Mouse (Mus musculus) liver, embryonic 15.5 days (tissue): ENCODE measurements around the gene Tut1. TPM values are rescaled to one million over a fixed set of nuclear protein-coding genes. Genes with fewer than 3 reads are reported as not detected.

Experiments
- ATAC-seq: fragments of 200-750 bp; cut with Nextera tagmentation; 2 replicates; pipeline ENCODE4 v1.8.0; 2017; ENCODE audit warnings: moderate number of reproducible peaks, mild to moderate bottlenecking, moderate library complexity; ENCODE audit not compliant: insufficient read depth
- H3K27ac ChIP-seq: fragments of 300-500 bp; sonication (generic); replicated peaks from 2 replicates; pipeline ENCODE4 v1.5.1; 2015; ENCODE audit warnings: mild to moderate bottlenecking, inconsistent platforms
- H3K27me3 ChIP-seq: fragments of 300-500 bp; sonication (generic); 2 replicates; pipeline ENCODE4 v1.6.1; 2015; ENCODE audit warnings: mild to moderate bottlenecking, inconsistent platforms
- H3K36me3 ChIP-seq: fragments of 300-500 bp; sonication (generic); replicated peaks from 2 replicates; pipeline ENCODE4 v1.6.1; 2015; ENCODE audit warnings: moderate library complexity, mild to moderate bottlenecking, inconsistent platforms
- H3K4me1 ChIP-seq: fragments of 300-500 bp; sonication (generic); replicated peaks from 2 replicates; pipeline ENCODE4 v1.6.1; 2015; ENCODE audit warnings: inconsistent platforms
- H3K4me2 ChIP-seq: fragments of 300-500 bp; sonication (generic); 2 replicates; pipeline ENCODE4 v1.6.1; 2015; ENCODE audit warnings: moderate library complexity, mild to moderate bottlenecking, inconsistent platforms
- H3K4me3 ChIP-seq: fragments of 300-500 bp; sonication (generic); replicated peaks from 2 replicates; pipeline ENCODE4 v1.5.1; 2015; ENCODE audit warnings: mild to moderate bottlenecking, inconsistent platforms
- H3K9ac ChIP-seq: fragments of 300-500 bp; sonication (generic); 2 replicates; pipeline ENCODE4 v1.6.1; 2015; ENCODE audit warnings: moderate library complexity, mild to moderate bottlenecking, inconsistent platforms
- H3K9me3 ChIP-seq: fragments of 300-500 bp; sonication (generic); replicated peaks from 2 replicates; pipeline ENCODE4 v1.6.1; 2016; ENCODE audit warnings: inconsistent platforms
- WGBS: fragments of 180-500 bp; shearing (Covaris S2); methylation state at CpG from one replicate; pipeline ENCODE4 v1.1.7; 2015; ENCODE audit warnings: mixed read lengths; ENCODE audit not compliant: insufficient replicate concordance; 5-methylcytosine and 5-hydroxymethylcytosine counted together
- polyA plus RNA-seq: library from polyadenylated mRNA; unstranded; fragments of >200 nt; fragmentation: Nextera tagmentation; extraction: Ambion mirVana; gene quantifications from 2 replicates; pipeline ENCODE4 v1.2.1, GENCODE M21; 2015

Tut1 gene
- polyA plus RNA-seq, 1 experiment from 2014 or later: 13.7 TPM

GRCm38 (mm10) chr19:8927891-8928525, 25.6 kb upstream of the Tut1 start:
- peak overlapping the region; percentile 99 for H3K4me2 ChIP-seq
- WGBS: 28% methylated on average over 12 of the region's 12 CpGs
- no peak overlapping the region for H3K9ac ChIP-seq
- H3K27ac ChIP-seq: peak overlapping the region; percentile 92
- peak overlapping the region; percentile 89 for H3K4me3 ChIP-seq
- H3K27me3 ChIP-seq: no peaks in the 10 kb centered on the region
- no peaks in the 10 kb centered on the region for H3K9me3 ChIP-seq
- peaks cover 71% of the 10 kb centered on the region for H3K4me1 ChIP-seq
- H3K36me3 ChIP-seq: peaks cover 49% of the 10 kb centered on the region
- ATAC-seq: peak; percentile 44

- peak overlapping the region; percentile 86 for H3K9ac ChIP-seq
- peak overlapping the region; percentile 92 for H3K27ac ChIP-seq
- H3K36me3 ChIP-seq: peaks cover 52% of the 10 kb centered on the region
- H3K4me3 ChIP-seq: peak overlapping the region; percentile 89
- no peaks in the 10 kb centered on the region for H3K27me3 ChIP-seq
- H3K4me2 ChIP-seq: peak overlapping the region; percentile 99
- ATAC-seq: peak; percentile 6
- WGBS: 32% methylated on average over 16 of the region's 16 CpGs
- H3K4me1 ChIP-seq: peaks cover 64% of the 10 kb centered on the region
- no peaks in the 10 kb centered on the region for H3K9me3 ChIP-seq
Observed at GRCm38 (mm10) chr19:8928689-8929223, 24.9 kb upstream of the Tut1 start.

GRCm38 (mm10) chr19:8929224-8930088, 24.2 kb upstream of the Tut1 start, which contains the start of the genes Rom1 and Eml3:
Gene Rom1 (minus strand): TSS chr19:8929356.
Gene Eml3 (plus strand): TSS chr19:8929552.
- H3K4me3 ChIP-seq: peak within 1 kb of the TSS; percentile 89
- ATAC-seq: peak; percentile 74
- peak within 1 kb of the TSS; percentile 92 for H3K27ac ChIP-seq
- no peaks in the 10 kb centered on the region for H3K27me3 ChIP-seq
- under 1% methylated on average over 73 of the region's 74 CpGs for WGBS
- H3K9me3 ChIP-seq: no peaks in the 10 kb centered on the region
- H3K9ac ChIP-seq: peak within 1 kb of the TSS; percentile 86
- H3K4me2 ChIP-seq: peak within 1 kb of the TSS; percentile 99
- peaks cover 54% of the 10 kb centered on the region for H3K36me3 ChIP-seq
- peaks cover 58% of the 10 kb centered on the region for H3K4me1 ChIP-seq

GRCm38 (mm10) chr19:8930117-8930516, 23.5 kb upstream of the Tut1 start:
- 8% methylated on average over 11 of the region's 11 CpGs for WGBS

GRCm38 (mm10) chr19:8930771-8931170, 22.9 kb upstream of the Tut1 start:
- Histone ChIP-seq H3K9ac (peak overlapping the region; percentile 86; the same call in 1 of the 2 replicates), H3K27ac (peak overlapping the region; percentile 92; the same call in 1 of the 2 replicates), H3K4me2 (peak overlapping the region; percentile 99), H3K36me3 (peaks cover 58% of the 10 kb centered on the region), H3K4me1 (peaks cover 57% of the 10 kb centered on the region), H3K4me3 (peak overlapping the region; percentile 89), H3K9me3 (no peaks in the 10 kb centered on the region), H3K27me3 (no peaks in the 10 kb centered on the region)
- WGBS: 68% methylated on average over 7 of the region's 7 CpGs
- no peak for ATAC-seq

More at GRCm38 (mm10) chr19:8930117-8930516, 23.5 kb upstream of the Tut1 start:
- H3K36me3 ChIP-seq: peaks cover 58% of the 10 kb centered on the region
- H3K4me2 ChIP-seq: peak overlapping the region; percentile 99
- peak overlapping the region; percentile 92 for H3K27ac ChIP-seq
- H3K4me1 ChIP-seq: peaks cover 58% of the 10 kb centered on the region
- H3K4me3 ChIP-seq: peak overlapping the region; percentile 89
- no peaks in the 10 kb centered on the region for H3K27me3 ChIP-seq
- peak overlapping the region; percentile 86 for H3K9ac ChIP-seq
- no peaks in the 10 kb centered on the region for H3K9me3 ChIP-seq
- no peak for ATAC-seq

GRCm38 (mm10) chr19:8936736-8937135, 16.9 kb upstream of the Tut1 start:
- Histone ChIP-seq H3K27ac (no peak overlapping the region), H3K4me1 (peaks cover 25% of the 10 kb centered on the region), H3K27me3 (no peaks in the 10 kb centered on the region), H3K4me3 (no peak overlapping the region), H3K9me3 (no peaks in the 10 kb centered on the region), H3K36me3 (peaks cover 68% of the 10 kb centered on the region), H3K9ac (no peak overlapping the region), H3K4me2 (no peak overlapping the region)
- no peak for ATAC-seq
- 74% methylated on average over 2 of the region's 2 CpGs for WGBS

GRCm38 (mm10) chr19:8940526-8941133, 13.0 kb upstream of the Tut1 start:
- Histone ChIP-seq H3K36me3 (peaks cover 61% of the 10 kb centered on the region), H3K4me2 (peak overlapping the region; percentile 85), H3K4me1 (peaks cover 56% of the 10 kb centered on the region), H3K9me3 (no peaks in the 10 kb centered on the region), H3K4me3 (peak overlapping the region; percentile 81; the same call in 1 of the 2 replicates), H3K9ac (peak overlapping the region; percentile 97; the same call in 1 of the 2 replicates), H3K27ac (0 out of 2 replicates have a peak overlapping the region, but pooled peaks have one; percentile 97), H3K27me3 (no peaks in the 10 kb centered on the region)
- WGBS: 73% methylated on average over 15 of the region's 15 CpGs
- ATAC-seq: no peak

GRCm38 (mm10) chr19:8941136-8941514, 12.5 kb upstream of the Tut1 start:
- Histone ChIP-seq H3K4me1 (peaks cover 61% of the 10 kb centered on the region), H3K9me3 (no peaks in the 10 kb centered on the region), H3K36me3 (peaks cover 61% of the 10 kb centered on the region), H3K4me2 (peak overlapping the region; percentile 85), H3K27ac (peak overlapping the region; percentile 97), H3K27me3 (no peaks in the 10 kb centered on the region), H3K9ac (peak overlapping the region; percentile 97), H3K4me3 (peak overlapping the region; percentile 81)
- WGBS: 49% methylated on average over 10 of the region's 10 CpGs
- no peak for ATAC-seq

GRCm38 (mm10) chr19:8941515-8942217, 12.0 kb upstream of the Tut1 start, which contains the start of gene Mta2:
Gene Mta2 (plus strand): TSS chr19:8941875.
- Histone ChIP-seq H3K4me2 (peak within 1 kb of the TSS; percentile 85), H3K36me3 (peaks cover 63% of the 10 kb centered on the region), H3K9me3 (no peaks in the 10 kb centered on the region), H3K4me1 (peaks cover 66% of the 10 kb centered on the region), H3K4me3 (peak within 1 kb of the TSS; percentile 81), H3K27me3 (no peaks in the 10 kb centered on the region), H3K27ac (peak within 1 kb of the TSS; percentile 97), H3K9ac (peak within 1 kb of the TSS; percentile 97)
- under 1% methylated on average over 64 of the region's 64 CpGs for WGBS
- peak; percentile 90 for ATAC-seq

GRCm38 (mm10) chr19:8942276-8942964, 11.2 kb upstream of the Tut1 start:
- H3K36me3 ChIP-seq: peaks cover 63% of the 10 kb centered on the region
- peaks cover 73% of the 10 kb centered on the region for H3K4me1 ChIP-seq
- WGBS: under 1% methylated on average over 46 of the region's 46 CpGs

More at GRCm38 (mm10) chr19:8942276-8942964, 11.2 kb upstream of the Tut1 start:
- peak; percentile 36 for ATAC-seq
- no peaks in the 10 kb centered on the region for H3K9me3 ChIP-seq
- peak overlapping the region; percentile 81 for H3K4me3 ChIP-seq
- H3K9ac ChIP-seq: peak overlapping the region; percentile 97
- H3K27me3 ChIP-seq: no peaks in the 10 kb centered on the region
- peak overlapping the region; percentile 97 for H3K27ac ChIP-seq
- peak overlapping the region; percentile 85 for H3K4me2 ChIP-seq
